Mouse (Mus musculus) myocyte (in vitro differentiated cells): ENCODE results near the gene Foxo1. TPM values are rescaled to one million over a fixed set of nuclear protein-coding genes. Genes with fewer than 3 reads are reported as not detected.

Experiments used
- H3K27me3 ChIP-seq: one replicate; pipeline ENCODE4 v1.6.1; 2011; ENCODE audit not compliant: control insufficient read depth, insufficient read depth, insufficient read length
- H3K36me3 ChIP-seq: one replicate; pipeline ENCODE4 v1.6.1; 2011; ENCODE audit not compliant: control insufficient read depth, insufficient read depth
- H3K4me2 ChIP-seq: one replicate; pipeline ENCODE4 v1.6.1; 2011; ENCODE audit warnings: low read depth, control low read depth
- H3K4me3 ChIP-seq: one replicate; pipeline ENCODE4 v1.5.1; 2011; ENCODE audit warnings: mild to moderate bottlenecking, control low read depth, moderate library complexity
- H3K79me2 ChIP-seq: one replicate; pipeline ENCODE4 v1.6.1; 2011; ENCODE audit not compliant: control insufficient read depth, insufficient read depth
- H3ac ChIP-seq: one replicate; pipeline ENCODE4 v1.6.1; 2011; ENCODE audit not compliant: control insufficient read depth, insufficient read length
- CEBPB ChIP-seq: IDR thresholded peaks from 2 replicates; pipeline ENCODE4 v1.6.1; 2011; ENCODE audit warnings: mild to moderate bottlenecking, moderate library complexity; ENCODE audit not compliant: poor library complexity, insufficient read depth, severe bottlenecking
- E2F4 ChIP-seq: IDR thresholded peaks from one replicate; pipeline ENCODE4 v1.6.1; 2011; ENCODE audit warnings: mild to moderate bottlenecking, control low read depth, moderate library complexity; ENCODE audit not compliant: insufficient read depth
- MAX ChIP-seq: IDR thresholded peaks from one replicate; pipeline ENCODE4 v1.6.1; 2011; ENCODE audit warnings: low read depth, mild to moderate bottlenecking, control low read depth
- MYOD1 ChIP-seq, 3 experiments: IDR thresholded peaks; one replicate each; pipeline ENCODE4 v1.6.1; 2011; ENCODE audit warnings: control low read depth in 2 of 3, low read depth in 2 of 3, mild to moderate bottlenecking in 2 of 3, moderate library complexity in 1 of 3; ENCODE audit not compliant: insufficient read length in 2 of 3, control insufficient read depth in 1 of 3
- MYOG ChIP-seq, 3 experiments: IDR thresholded peaks; one replicate each; pipeline ENCODE4 v1.6.1; 2011; ENCODE audit warnings: control low read depth in 2 of 3, low read depth in 2 of 3, mild to moderate bottlenecking in 2 of 3; ENCODE audit not compliant: insufficient read length in 2 of 3, control insufficient read depth in 1 of 3, insufficient read depth in 1 of 3
- POLR2A ChIP-seq: IDR thresholded peaks from one replicate; pipeline ENCODE4 v1.6.1; 2011; ENCODE audit warnings: low read depth, mild to moderate bottlenecking, control low read depth, moderate library complexity; ENCODE audit not compliant: insufficient read length
- POLR2AphosphoS2 ChIP-seq: IDR thresholded peaks from one replicate; pipeline ENCODE4 v1.6.1; 2011; ENCODE audit warnings: low read depth, control low read depth; ENCODE audit not compliant: insufficient read length
- REST ChIP-seq: IDR thresholded peaks from one replicate; pipeline ENCODE4 v1.6.1; 2011; ENCODE audit warnings: mild to moderate bottlenecking, control low read depth, moderate library complexity; ENCODE audit not compliant: insufficient read depth, insufficient read length
- SRF ChIP-seq: IDR thresholded peaks from one replicate; pipeline ENCODE4 v1.6.1; 2011; ENCODE audit warnings: low read depth; ENCODE audit not compliant: control insufficient read depth, insufficient read length
- TCF12 ChIP-seq: IDR thresholded peaks from one replicate; pipeline ENCODE4 v1.6.1; 2011; ENCODE audit warnings: mild to moderate bottlenecking, control low read depth; ENCODE audit not compliant: poor library complexity, insufficient read depth, severe bottlenecking
- TCF3 ChIP-seq: IDR thresholded peaks from one replicate; pipeline ENCODE4 v1.6.1; 2011; ENCODE audit warnings: low read depth, control low read depth; ENCODE audit not compliant: insufficient read length
- USF1 ChIP-seq: IDR thresholded peaks from one replicate; pipeline ENCODE4 v1.6.1; 2011; ENCODE audit warnings: low read depth, mild to moderate bottlenecking, control low read depth, moderate library complexity
- polyA plus RNA-seq: library from polyadenylated mRNA; unstranded; fragments of >200 nt; fragmentation: generic; extraction: Trizol; gene quantifications from one replicate; pipeline ENCODE4 v1.2.1, GENCODE M21; 2012; ENCODE audit warnings: missing spikeins

Foxo1 gene
- polyA plus RNA-seq, 1 experiment, result 7.2 TPM

DNA sequence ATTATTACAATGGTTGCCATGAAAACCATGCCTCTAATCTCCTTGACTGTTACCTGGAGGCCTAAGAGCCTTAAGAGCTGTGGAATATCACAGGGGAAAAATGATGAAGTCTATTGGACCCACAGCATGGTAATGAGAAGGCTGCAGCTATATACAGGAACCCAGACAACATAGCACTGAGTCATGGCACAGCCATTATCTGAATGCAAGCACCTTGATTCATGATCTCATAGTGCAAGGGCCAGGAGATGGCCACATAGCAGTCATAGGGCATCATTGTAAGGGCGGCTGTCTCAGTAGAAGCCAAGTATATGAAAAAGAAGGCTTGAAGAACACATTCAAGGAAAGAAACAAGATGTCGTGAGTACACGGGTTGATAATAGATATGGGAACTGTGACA, 31.0 kb upstream of the Foxo1 start:
- Histone ChIP-seq H3K36me3 (no peaks in the 10 kb centered on the region), H3K79me2 (no peaks in the 10 kb centered on the region), H3K27me3 (no peaks in the 10 kb centered on the region), H3K4me2 (no peak overlapping the region), H3K4me3 (no peak overlapping the region), H3ac (no peak overlapping the region)
- no peak for TF ChIP-seq TCF12
- no peak for TF ChIP-seq POLR2A
- no peak for TF ChIP-seq SRF
- no peak for TF ChIP-seq MAX
- TF ChIP-seq MYOG (IDR thresholded peaks at IDR 0.05; ENCODE audit: control insufficient read depth in 1 of 3, insufficient read depth in 1 of 3, insufficient read length in 2 of 3, low read depth in 2 of 3), result no peak
- no peak for TF ChIP-seq TCF3
- no peak for TF ChIP-seq CEBPB
- TF ChIP-seq USF1, result no peak

DNA sequence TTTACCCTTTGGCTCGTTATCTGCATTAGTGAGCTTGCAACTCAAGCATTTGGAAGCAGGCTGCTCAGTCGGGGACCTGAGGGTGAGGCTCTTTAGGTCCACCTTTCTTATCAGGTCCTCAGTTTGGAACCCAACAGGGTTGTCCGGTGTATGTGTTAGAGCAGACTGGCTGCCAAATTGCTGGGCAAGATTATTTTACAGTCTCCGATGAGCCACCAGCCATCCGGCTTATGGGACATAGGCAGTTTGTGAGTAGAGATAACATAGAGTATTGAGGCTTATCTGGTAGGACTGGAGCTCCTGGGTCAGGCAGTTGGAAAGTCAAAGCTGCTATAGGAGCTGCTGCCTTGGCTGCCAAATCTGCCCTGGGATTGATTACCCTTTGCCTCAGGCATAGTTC, 27.1 kb upstream of the Foxo1 start:
- no peak overlapping the region for H3ac ChIP-seq
- H3K4me3 ChIP-seq, result no peak overlapping the region
- TF ChIP-seq CEBPB (no peak), MYOG (IDR thresholded peaks at IDR 0.05; ENCODE audit: control insufficient read depth in 1 of 3, insufficient read depth in 1 of 3, insufficient read length in 2 of 3, low read depth in 2 of 3) (no peak), MAX (no peak), USF1 (no peak), SRF (no peak), TCF3 (no peak), REST (no peak), MYOD1 (IDR thresholded peaks at IDR 0.05; ENCODE audit: control insufficient read depth in 1 of 3, insufficient read length in 2 of 3, low read depth in 2 of 3) (no peak), POLR2AphosphoS2 (no peak), POLR2A (no peak), E2F4 (no peak), TCF12 (no peak)
- H3K4me2 ChIP-seq, result no peak overlapping the region
- no peaks in the 10 kb centered on the region for H3K79me2 ChIP-seq
- no peaks in the 10 kb centered on the region for H3K27me3 ChIP-seq
- no peaks in the 10 kb centered on the region for H3K36me3 ChIP-seq

DNA sequence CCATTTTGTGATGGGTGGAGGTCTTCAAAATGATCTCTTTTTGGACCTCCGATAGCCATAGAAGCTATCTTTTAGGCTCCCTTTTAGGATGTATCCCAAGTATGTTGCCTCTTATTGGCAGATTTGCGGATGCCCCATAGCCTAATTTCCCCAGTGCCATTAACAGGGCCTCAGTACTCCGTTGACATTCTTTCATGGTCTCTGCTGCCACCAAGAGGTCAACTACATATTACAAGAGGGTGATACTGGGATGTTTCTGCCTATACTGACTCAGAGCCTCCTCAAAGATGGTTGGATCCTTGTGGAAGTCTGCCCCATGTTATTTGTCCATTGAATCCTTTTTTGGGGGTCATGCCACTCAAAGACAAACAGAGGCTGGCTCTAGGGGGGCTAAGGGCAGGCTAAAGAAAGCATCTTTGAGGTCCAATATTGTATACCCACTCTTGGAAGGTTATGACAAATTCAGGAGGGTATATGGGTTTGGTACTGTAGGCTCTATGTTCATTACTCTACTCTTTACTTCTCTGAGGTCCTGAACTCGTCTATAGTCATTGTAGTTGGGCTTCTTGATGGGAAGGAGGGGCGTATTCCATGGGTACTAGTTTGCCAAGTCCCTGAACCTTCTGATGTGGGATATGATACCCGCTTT, 25.6 kb upstream of the Foxo1 start:
- H3K27me3 ChIP-seq, result no peaks in the 10 kb centered on the region
- H3K4me2 ChIP-seq, result no peak overlapping the region
- no peaks in the 10 kb centered on the region for H3K79me2 ChIP-seq
- no peak overlapping the region for H3ac ChIP-seq
- TF ChIP-seq MAX, result no peak
- no peak for TF ChIP-seq CEBPB
- no peak for TF ChIP-seq REST
- TF ChIP-seq MYOG (IDR thresholded peaks at IDR 0.05; ENCODE audit: control insufficient read depth in 1 of 3, insufficient read depth in 1 of 3, insufficient read length in 2 of 3, low read depth in 2 of 3), result no peak
- no peak for TF ChIP-seq USF1
- TF ChIP-seq E2F4, result no peak
- no peak for TF ChIP-seq POLR2AphosphoS2
- TF ChIP-seq POLR2A, result no peak
- no peak for TF ChIP-seq TCF12
- no peak for TF ChIP-seq SRF
- TF ChIP-seq TCF3, result no peak
- no peak for TF ChIP-seq MYOD1 (IDR thresholded peaks at IDR 0.05; ENCODE audit: control insufficient read depth in 1 of 3, insufficient read length in 2 of 3, low read depth in 2 of 3)
- H3K36me3 ChIP-seq, result no peaks in the 10 kb centered on the region
- no peak overlapping the region for H3K4me3 ChIP-seq

DNA sequence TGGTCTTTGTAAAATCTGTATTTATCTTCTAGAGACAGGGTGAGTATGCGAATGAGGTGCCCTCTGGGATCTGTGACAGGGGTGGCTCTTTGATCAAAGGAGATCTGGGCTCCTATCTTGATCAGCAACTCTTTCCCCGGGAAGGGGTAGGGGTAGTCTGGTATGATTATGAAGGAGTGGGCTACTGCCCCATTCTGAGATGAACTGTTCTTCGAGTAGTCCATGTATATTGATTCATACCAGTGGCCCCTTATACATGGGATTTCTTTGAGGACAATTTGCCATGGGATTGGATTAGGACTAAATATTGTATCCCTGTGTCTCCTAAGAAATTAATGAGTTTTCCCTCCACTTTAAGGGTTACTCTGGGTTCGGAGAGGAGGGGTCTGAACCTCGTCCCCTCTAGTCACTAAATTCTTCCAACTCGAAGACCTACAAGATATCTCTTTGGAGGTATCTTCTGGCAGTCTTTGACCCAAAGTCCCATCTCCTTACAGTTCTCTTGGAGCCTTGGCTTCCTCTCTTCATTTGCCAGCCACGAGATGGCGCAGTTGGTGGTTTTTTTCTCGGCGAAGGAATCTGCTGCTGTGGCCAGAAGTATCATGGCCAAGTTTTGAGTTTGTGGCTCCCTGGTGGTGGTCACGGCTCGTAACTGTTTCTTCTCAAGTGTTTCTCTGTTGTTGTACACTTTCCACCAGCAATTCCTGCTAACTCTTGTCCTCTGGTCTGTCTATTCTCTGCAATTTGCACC, 24.7 kb upstream of the Foxo1 start:
- H3ac ChIP-seq, result no peak overlapping the region
- H3K79me2 ChIP-seq, result no peaks in the 10 kb centered on the region
- TF ChIP-seq POLR2AphosphoS2 (no peak), CEBPB (no peak), USF1 (no peak)

More for the DNA sequence above, 24.7 kb upstream of the Foxo1 start:
- Histone ChIP-seq H3K36me3 (no peaks in the 10 kb centered on the region), H3K4me2 (no peak overlapping the region), H3K27me3 (no peaks in the 10 kb centered on the region), H3K4me3 (no peak overlapping the region)
